Mouse (Mus musculus): ENCODE data around the gene Eef1g. TPM values are rescaled to one million over a fixed set of nuclear protein-coding genes. Genes with fewer than 3 reads are reported as not detected.
"Not testable (repeated sequence)": the region's sequence is repeated elsewhere in the genome, so short reads cannot be mapped to it uniquely, and the experiment has no call there.

Eef1g gene
- polyA plus RNA-seq, 1 experiment from 2014 or later: 153 TPM

GRCm38 (mm10) chr19:8996601-8997000, 29.8 kb downstream of the Eef1g start:
- DNase-seq (ENCODE audit: low spot score): peak; percentile 20
- 82% methylated on average over 6 of the region's 6 CpGs for WGBS
- H3K4me2 ChIP-seq (replicated peaks; ENCODE audit: low read depth, low read length): no peak overlapping the region
- H3K9me3 ChIP-seq (ENCODE audit: low read length): no peaks in the 10 kb centered on the region
- no peak for TF ChIP-seq EP300 (IDR thresholded peaks at IDR 0.05)
- TF ChIP-seq CTCF (IDR thresholded peaks at IDR 0.05): peak; percentile 29
- no peak overlapping the region for H3K4me3 ChIP-seq (ENCODE audit: low read depth, low read length)
- peaks cover 49% of the 10 kb centered on the region for H3K4me1 ChIP-seq (ENCODE audit: insufficient read depth, low read depth, low read length)
- H3K27me3 ChIP-seq (replicated peaks; ENCODE audit: insufficient read depth, low read length): no peaks in the 10 kb centered on the region
- H3K36me3 ChIP-seq (ENCODE audit: insufficient read depth, low read length): peaks cover 18% of the 10 kb centered on the region; the same call in 1 of the 2 replicates
- no peak for ATAC-seq
- no peak overlapping the region for H3K9ac ChIP-seq (replicated peaks; ENCODE audit: low read depth)
- H3K27ac ChIP-seq (ENCODE audit: low read length): peak overlapping the region; percentile 84

GRCm38 (mm10) chr19:8997546-8997945, 30.7 kb downstream of the Eef1g start:
- H3K27me3 ChIP-seq (replicated peaks; ENCODE audit: insufficient read depth, low read length): no peaks in the 10 kb centered on the region
- no peak overlapping the region for H3K4me3 ChIP-seq (ENCODE audit: low read depth, low read length)
- H3K36me3 ChIP-seq (ENCODE audit: insufficient read depth, low read length): peaks cover 28% of the 10 kb centered on the region
- peak overlapping the region; percentile 84 for H3K27ac ChIP-seq (ENCODE audit: low read length)
- H3K9ac ChIP-seq (replicated peaks; ENCODE audit: low read depth): no peak overlapping the region
- no peaks in the 10 kb centered on the region for H3K9me3 ChIP-seq (ENCODE audit: low read length)
- peak; percentile 98 for DNase-seq (ENCODE audit: low spot score)
- 10% methylated on average over 4 of the region's 4 CpGs for WGBS
- H3K4me1 ChIP-seq (ENCODE audit: insufficient read depth, low read depth, low read length): peaks cover 40% of the 10 kb centered on the region
- ATAC-seq: peak; percentile 97
- H3K4me2 ChIP-seq (replicated peaks; ENCODE audit: low read depth, low read length): peak overlapping the region; percentile 38
- TF ChIP-seq CTCF (IDR thresholded peaks at IDR 0.05) (peak; percentile 40), EP300 (IDR thresholded peaks at IDR 0.05) (peak; percentile 78)

DNA sequence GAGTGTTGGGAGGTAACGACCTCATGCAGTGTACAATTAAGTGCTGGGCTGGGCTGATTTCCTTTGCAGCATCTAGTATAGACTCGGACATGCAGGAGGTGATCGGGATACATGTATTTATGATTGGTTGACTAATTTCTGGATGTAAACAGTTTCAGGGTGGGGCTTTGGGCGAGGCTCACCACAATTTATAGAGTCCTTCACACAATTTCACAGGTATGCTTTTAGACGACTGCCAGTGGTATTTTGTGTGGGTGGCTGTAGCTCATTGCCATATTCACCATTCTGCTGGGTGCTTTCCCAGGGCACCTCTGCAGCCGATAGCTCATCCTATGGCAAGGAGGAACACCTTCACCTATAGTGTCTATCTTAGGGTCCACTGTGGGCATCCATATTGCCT, 31.7 kb downstream of the Eef1g start:
- Histone ChIP-seq H3K4me2 (replicated peaks; ENCODE audit: low read depth, low read length) (peak overlapping the region; percentile 38), H3K4me3 (ENCODE audit: low read depth, low read length) (no peak overlapping the region), H3K36me3 (ENCODE audit: insufficient read depth, low read length) (peaks cover 38% of the 10 kb centered on the region), H3K27ac (ENCODE audit: low read length) (peak overlapping the region; percentile 84), H3K9me3 (ENCODE audit: low read length) (no peaks in the 10 kb centered on the region), H3K4me1 (ENCODE audit: insufficient read depth, low read depth, low read length) (peaks cover 31% of the 10 kb centered on the region), H3K9ac (replicated peaks; ENCODE audit: low read depth) (no peak overlapping the region), H3K27me3 (replicated peaks; ENCODE audit: insufficient read depth, low read length) (no peaks in the 10 kb centered on the region)
- no peak for TF ChIP-seq EP300 (IDR thresholded peaks at IDR 0.05)
- no peak for TF ChIP-seq CTCF (IDR thresholded peaks at IDR 0.05)
- no peak for DNase-seq (ENCODE audit: low spot score)
- WGBS: 60% methylated on average over 6 of the region's 6 CpGs
- ATAC-seq: no peak

GRCm38 (mm10) chr19:8999223-8999622, 32.4 kb downstream of the Eef1g start:
- Histone ChIP-seq H3K9me3 (ENCODE audit: low read length) (no peaks in the 10 kb centered on the region), H3K9ac (replicated peaks; ENCODE audit: low read depth) (no peak overlapping the region), H3K4me2 (replicated peaks; ENCODE audit: low read depth, low read length) (0 out of 2 replicates have a peak overlapping the region, but pooled peaks have one; percentile 25), H3K27ac (ENCODE audit: low read length) (peak overlapping the region; percentile 20; the same call in 1 of the 2 replicates), H3K27me3 (replicated peaks; ENCODE audit: insufficient read depth, low read length) (no peaks in the 10 kb centered on the region), H3K4me1 (ENCODE audit: insufficient read depth, low read depth, low read length) (peaks cover 27% of the 10 kb centered on the region), H3K4me3 (ENCODE audit: low read depth, low read length) (no peak overlapping the region), H3K36me3 (ENCODE audit: insufficient read depth, low read length) (peaks cover 44% of the 10 kb centered on the region)
- no peak for TF ChIP-seq EP300 (IDR thresholded peaks at IDR 0.05)
- no peak for TF ChIP-seq CTCF (IDR thresholded peaks at IDR 0.05)
- DNase-seq (ENCODE audit: low spot score) (peak; percentile 36), ATAC-seq (no peak)
- WGBS: 50% methylated on average over 4 of the region's 4 CpGs

GRCm38 (mm10) chr19:9006915-9007314, 40.1 kb downstream of the Eef1g start:
- not testable (repeated sequence) for H3K27ac ChIP-seq (ENCODE audit: low read length); H3K4me3 ChIP-seq (ENCODE audit: low read depth, low read length); H3K4me1 ChIP-seq (ENCODE audit: insufficient read depth, low read depth, low read length); H3K4me2 ChIP-seq (replicated peaks; ENCODE audit: low read depth, low read length); DNase-seq (ENCODE audit: low spot score); ATAC-seq; H3K9ac ChIP-seq (replicated peaks; ENCODE audit: low read depth); H3K27me3 ChIP-seq (replicated peaks; ENCODE audit: insufficient read depth, low read length); H3K9me3 ChIP-seq (ENCODE audit: low read length)
- peaks cover 49% of the 10 kb centered on the region for H3K36me3 ChIP-seq (ENCODE audit: insufficient read depth, low read length)
- 96% methylated on average over 2 of the region's 2 CpGs for WGBS

DNA sequence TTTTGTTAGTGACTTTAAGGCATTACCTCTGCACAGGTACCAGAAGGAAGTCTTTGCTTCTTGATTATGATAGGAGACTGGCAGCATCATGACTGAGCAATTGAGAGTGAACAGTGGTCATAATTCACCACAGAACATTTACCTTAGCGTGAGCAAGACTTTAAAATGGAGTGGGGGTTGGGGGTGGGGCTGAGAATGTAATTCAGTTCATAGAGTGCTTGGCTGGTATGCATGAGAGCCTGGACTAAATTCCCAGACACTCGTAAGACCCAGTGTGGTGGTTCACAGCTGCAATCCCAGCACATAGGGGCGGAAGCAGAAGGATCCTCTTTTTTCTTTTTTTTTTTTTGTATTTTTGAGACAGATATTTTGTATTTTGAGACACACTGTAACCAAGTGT, 52.5 kb downstream of the Eef1g start:
- no peak for TF ChIP-seq CTCF (IDR thresholded peaks at IDR 0.05)
- TF ChIP-seq EP300 (IDR thresholded peaks at IDR 0.05): peak; percentile 75; the same call in 1 of the 2 replicates
- Histone ChIP-seq H3K9me3 (ENCODE audit: low read length) (no peaks in the 10 kb centered on the region), H3K4me1 (ENCODE audit: insufficient read depth, low read depth, low read length) (peaks cover 8% of the 10 kb centered on the region; the same call in 1 of the 2 replicates), H3K36me3 (ENCODE audit: insufficient read depth, low read length) (peaks cover 32% of the 10 kb centered on the region), H3K27ac (ENCODE audit: low read length) (no peak overlapping the region), H3K4me3 (ENCODE audit: low read depth, low read length) (no peak overlapping the region), H3K27me3 (replicated peaks; ENCODE audit: insufficient read depth, low read length) (no peaks in the 10 kb centered on the region), H3K9ac (replicated peaks; ENCODE audit: low read depth) (no peak overlapping the region), H3K4me2 (replicated peaks; ENCODE audit: low read depth, low read length) (no peak overlapping the region)
- DNase-seq (ENCODE audit: low spot score) (peak; percentile 40), ATAC-seq (peak; percentile 56)
- WGBS: 54% methylated on average over 3 of the region's 3 CpGs

Measured in lung, postnatal 0 days (tissue).